Mouse (Mus musculus) erythroblast, embryonic 14.5 days (primary cell): ENCODE results near the gene Vcan.

ENCODE experiments used
- GATA1 ChIP-seq: IDR thresholded peaks from 2 replicates; pipeline ENCODE4 v1.6.1; 2012; ENCODE audit warnings: low read length, inconsistent platforms, mixed read lengths
- TAL1 ChIP-seq: IDR thresholded peaks from 3 replicates; pipeline ENCODE4 v1.6.1; 2012; ENCODE audit warnings: low read length, inconsistent platforms, mixed read lengths

GRCm38 (mm10) chr13:89756347-89756746 lies 14.0 kb upstream of the Vcan start:
- no peak for TF ChIP-seq TAL1
- TF ChIP-seq GATA1: no peak
